Mouse (Mus musculus) B cell, adult 62 days (primary cell): ENCODE data around the gene Tlk2. TPM values are rescaled to one million over a fixed set of nuclear protein-coding genes. Genes with fewer than 3 reads are reported as not detected.

Source experiments
- total RNA-seq: library from RNA; stranded (reverse); gene quantifications from 4 replicates; pipeline ENCODE4 v1.2.4, GENCODE M21; 2023

Gene Tlk2
- 79.9 to 91.4 TPM (median 82.1 TPM) in 4 replicates for total RNA-seq

DNA sequence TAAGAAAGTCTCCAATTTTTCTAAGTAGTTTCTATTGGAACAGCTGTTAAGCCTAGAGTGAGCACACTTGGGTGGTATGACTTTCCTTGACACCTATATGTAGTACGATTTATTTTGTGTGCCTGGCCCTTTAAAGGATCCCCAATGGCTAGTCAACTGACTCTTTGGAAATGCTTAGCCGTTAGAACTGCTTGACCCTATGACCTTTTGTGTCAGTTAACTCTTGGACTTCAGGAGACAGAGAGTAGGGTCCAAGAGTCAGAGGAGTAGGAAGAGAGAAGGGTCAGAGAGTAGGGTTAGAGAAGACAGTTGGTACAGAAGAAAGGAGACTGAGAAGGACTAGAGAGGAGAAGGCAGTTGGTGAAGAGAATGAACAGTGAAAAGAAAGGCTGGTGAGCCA lies at the start of gene Tlk2:
Gene Tlk2 (plus strand): TSS at position 292 of the 400 bp plus-strand sequence.

DNA sequence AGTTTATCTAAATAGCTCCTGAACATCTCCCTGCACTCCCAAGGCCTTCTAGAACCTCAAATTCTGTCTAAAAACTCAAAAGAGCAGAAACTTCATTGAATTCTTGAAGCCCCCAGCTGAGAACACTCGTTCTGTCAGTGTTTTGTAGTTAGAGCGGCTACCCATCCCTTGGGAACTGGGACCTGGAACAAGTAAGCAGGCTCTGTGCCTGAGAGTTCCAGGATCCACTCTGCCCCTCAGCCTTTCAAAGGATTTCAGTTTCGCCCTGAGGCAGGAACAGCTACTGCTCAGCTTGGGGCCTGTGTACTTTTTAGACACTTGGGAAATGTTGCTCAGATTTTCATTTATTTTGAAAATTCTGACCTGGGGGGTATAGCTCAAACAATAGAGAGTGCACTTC lies 32.0 kb upstream of the Tlk2 start, which contains the start of gene Gm10842:
Gene Gm10842 (plus strand): TSS at position 301 of the 400 bp plus-strand sequence.

DNA sequence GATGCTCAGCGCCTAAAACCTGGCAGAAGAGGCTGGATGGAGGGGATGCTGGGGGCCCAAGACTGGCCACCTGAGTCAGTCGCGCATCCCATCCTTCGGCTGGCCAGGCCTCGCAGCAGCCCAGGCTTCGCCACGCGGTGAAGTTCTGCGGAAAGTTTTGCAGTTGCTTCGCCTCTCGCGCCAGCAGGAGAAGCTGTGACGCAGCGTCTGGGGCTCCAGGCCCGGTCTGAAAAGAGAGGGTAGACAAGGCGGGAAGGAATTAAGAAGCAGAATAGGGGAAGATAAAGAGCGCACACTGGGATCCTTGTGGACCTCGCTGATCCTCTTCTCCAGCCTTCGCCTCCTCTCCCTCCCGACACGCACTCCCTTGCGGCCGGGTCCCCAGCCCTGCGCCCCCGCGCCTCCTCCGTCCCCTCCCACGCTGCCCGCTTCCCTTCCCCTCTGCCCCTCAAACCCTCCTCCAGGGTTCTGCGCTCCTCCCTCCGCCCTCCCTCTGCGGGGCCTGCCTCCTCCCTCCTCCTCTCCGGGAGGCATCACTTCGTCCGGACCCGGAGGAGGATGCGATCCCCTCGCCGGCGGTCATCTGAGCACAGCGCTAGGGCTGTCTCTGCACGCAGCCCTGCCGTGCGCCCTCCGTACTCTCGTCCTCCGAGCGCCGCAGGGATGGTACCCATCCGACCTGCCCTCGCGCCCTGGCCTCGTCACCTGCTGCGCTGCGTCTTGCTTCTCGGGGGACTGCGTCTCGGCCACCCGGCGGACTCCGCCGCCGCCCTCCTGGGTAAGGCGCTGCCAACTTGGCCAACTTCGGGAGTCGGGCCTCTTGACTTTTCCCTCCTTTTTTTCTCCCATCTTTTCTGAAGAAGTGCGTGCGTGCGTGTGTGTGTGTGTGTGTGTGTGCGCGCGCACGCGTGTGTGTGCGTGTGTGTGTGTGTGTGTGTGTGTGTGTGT lies 113.8 kb downstream of the Tlk2 start, which contains the start of gene Mrc2:
Gene Mrc2 (plus strand): TSS at position 520 of the 948 bp plus-strand sequence.

Other genes starting within 250 kb of the Tlk2 start
- not detected in 4 replicates for gene Efcab3, start 115.2 kb upstream of the Tlk2 start, total RNA-seq
- gene Mettl2, start 52.4 kb upstream of the Tlk2 start, total RNA-seq = 28.2 to 34.2 TPM (median 32.3 TPM) in 4 replicates
- not detected in 4 replicates for gene Gm10842, start 31.9 kb upstream of the Tlk2 start, total RNA-seq
- gene Mrc2, start 113.8 kb downstream of the Tlk2 start, total RNA-seq = 0.33 to 1.2 TPM in 2 of 4 replicates, not detected in the others